Mouse (Mus musculus) retina, postnatal 7 days (tissue): ENCODE measurements around the gene Slc37a1.

Experiments used
- DNase-seq: peaks from one replicate; pipeline ENCODE4 v3.0.0-alpha.2; 2012; ENCODE audit warnings: low read depth, low spot score

Slc37a1 gene

GRCm38 (mm10) chr17:31294363-31295214, 8.0 kb downstream of the Slc37a1 start:
- DNase-seq, result no peak

GRCm38 (mm10) chr17:31295215-31295891, 8.8 kb downstream of the Slc37a1 start:
- DNase-seq, result no peak

GRCm38 (mm10) chr17:31295892-31296781, 9.5 kb downstream of the Slc37a1 start:
- DNase-seq, result peak; percentile 41

GRCm38 (mm10) chr17:31297521-31297939, 10.9 kb downstream of the Slc37a1 start:
- no peak for DNase-seq

GRCm38 (mm10) chr17:31298419-31299209, 12.0 kb downstream of the Slc37a1 start:
- DNase-seq, result no peak

GRCm38 (mm10) chr17:31299981-31300380, 13.4 kb downstream of the Slc37a1 start:
- no peak for DNase-seq

- no peak for DNase-seq
These were observed 14.1 kb downstream of the Slc37a1 start for GRCm38 (mm10) chr17:31300736-31301135.

- no peak for DNase-seq
These were observed 16.8 kb downstream of the Slc37a1 start for GRCm38 (mm10) chr17:31303401-31303800.

GRCm38 (mm10) chr17:31304895-31305775, 18.5 kb downstream of the Slc37a1 start:
- DNase-seq, result no peak

GRCm38 (mm10) chr17:31305776-31306120, 19.2 kb downstream of the Slc37a1 start:
- DNase-seq, result no peak

GRCm38 (mm10) chr17:31307756-31308155, 21.2 kb downstream of the Slc37a1 start:
- DNase-seq, result no peak

- no peak for DNase-seq
These were observed 21.8 kb downstream of the Slc37a1 start for GRCm38 (mm10) chr17:31308291-31308816.

- DNase-seq, result no peak
These were observed 22.7 kb downstream of the Slc37a1 start for GRCm38 (mm10) chr17:31309281-31309793.

GRCm38 (mm10) chr17:31311047-31311446, 24.5 kb downstream of the Slc37a1 start:
- DNase-seq, result no peak

GRCm38 (mm10) chr17:31312648-31313047, 26.1 kb downstream of the Slc37a1 start:
- DNase-seq, result no peak

GRCm38 (mm10) chr17:31315046-31315792, 28.6 kb downstream of the Slc37a1 start:
- DNase-seq, result no peak

GRCm38 (mm10) chr17:31315993-31316392, 29.4 kb downstream of the Slc37a1 start:
- no peak for DNase-seq

- DNase-seq, result no peak
These were observed 30.4 kb downstream of the Slc37a1 start for GRCm38 (mm10) chr17:31316998-31317397.
